Mouse (Mus musculus) CH12F3 (cell line): ENCODE measurements around the gene U2af1l4.

Experiments used
- in situ Hi-C: fragments of 300-500 bp; cut with MboI; formaldehyde crosslinking; loops from 2 replicates; pipeline ENCODE4 v1.14.3; 2020; ENCODE audit warnings: low sequenced_read_pairs

Gene U2af1l4

GRCm38 (mm10) chr7:30608476-30608875 lies 45.4 kb downstream of the U2af1l4 start:
- in situ Hi-C loops: no loop called here

DNA sequence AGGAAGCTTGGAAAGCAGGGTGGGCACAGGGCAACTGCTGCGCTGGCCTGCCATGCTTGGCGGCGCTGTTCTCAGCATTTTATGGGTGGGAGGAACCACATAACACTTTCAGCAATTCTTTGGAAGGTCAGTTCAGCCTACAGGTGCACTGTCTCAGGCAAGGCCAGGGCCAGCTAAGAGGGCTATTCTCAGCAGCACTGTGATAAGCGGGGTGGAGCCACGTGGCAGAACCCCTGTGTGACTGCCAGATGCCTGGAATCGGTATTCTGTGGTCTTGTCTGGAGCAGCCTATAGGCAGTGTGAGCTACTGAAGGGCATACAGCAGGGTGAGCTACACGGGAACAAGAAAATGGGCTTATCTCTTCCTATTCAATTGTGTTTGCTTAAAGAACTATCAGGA lies 46.9 kb downstream of the U2af1l4 start:
- in situ Hi-C loops: no loop called here

GRCm38 (mm10) chr7:30612654-30613402 lies 49.7 kb downstream of the U2af1l4 start, which contains the start of gene Upk1a:
Gene Upk1a (minus strand): TSS chr7:30612847.
- in situ Hi-C loops: no loop called here

GRCm38 (mm10) chr7:30613529-30614112 lies 50.5 kb downstream of the U2af1l4 start:
- in situ Hi-C loops: no loop called here

DNA sequence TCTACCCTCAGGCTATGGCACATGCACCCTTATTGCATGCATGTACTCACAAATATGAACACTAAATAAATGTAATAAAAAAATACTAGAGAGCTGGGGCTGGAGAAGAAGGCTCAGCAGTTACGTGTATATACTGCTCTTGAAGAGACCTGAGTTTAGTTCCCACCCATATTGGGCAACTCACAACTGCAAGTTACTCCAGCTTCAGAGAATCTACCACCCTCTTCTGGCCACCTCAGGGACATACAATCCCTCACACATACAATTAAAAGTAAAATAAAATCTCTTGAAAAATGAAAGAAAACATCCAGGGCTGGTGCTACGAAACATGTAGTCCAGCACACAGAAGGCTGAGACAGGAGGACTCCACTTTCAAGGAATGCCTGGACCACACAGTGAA lies 51.4 kb downstream of the U2af1l4 start:
- in situ Hi-C loops: no loop called here
